Mouse (Mus musculus) liver (tissue): Measurements from ENCODE around the gene Hjurp.

Experiments used
- DNase-seq: peaks from one replicate; pipeline ENCODE4 v3.0.0-alpha.2; 2020; ENCODE audit warnings: mixed read lengths

Gene Hjurp

GRCm38 (mm10) chr1:88219054-88219453 is 58.4 kb downstream of the Hjurp start:
- DNase-seq, result no peak

- no peak for DNase-seq
These were observed 58.8 kb downstream of the Hjurp start for GRCm38 (mm10) chr1:88218591-88218990.

- no peak for DNase-seq
These were observed 59.4 kb downstream of the Hjurp start for GRCm38 (mm10) chr1:88218051-88218450.

DNA sequence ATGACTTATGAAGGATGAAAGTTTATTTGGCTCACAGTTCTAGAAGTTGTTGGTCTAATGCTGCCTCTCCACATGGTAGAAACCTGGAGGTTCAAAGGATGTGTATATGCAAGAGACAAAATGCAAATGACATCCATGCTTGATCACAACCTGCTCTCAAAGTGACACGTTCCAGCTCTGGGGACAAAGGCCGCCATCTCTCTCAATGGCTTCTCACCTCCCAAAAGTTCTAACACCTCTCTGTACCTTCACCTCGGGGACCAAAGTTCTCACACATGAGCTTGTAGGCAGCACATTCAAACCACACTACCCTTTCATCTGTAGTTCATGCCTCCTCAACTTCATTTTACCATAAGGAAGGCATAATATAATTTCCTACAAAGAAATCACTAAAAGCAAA is 59.9 kb downstream of the Hjurp start:
- no peak for DNase-seq

- no peak for DNase-seq
These were observed 60.3 kb downstream of the Hjurp start for GRCm38 (mm10) chr1:88217144-88217543.

DNA sequence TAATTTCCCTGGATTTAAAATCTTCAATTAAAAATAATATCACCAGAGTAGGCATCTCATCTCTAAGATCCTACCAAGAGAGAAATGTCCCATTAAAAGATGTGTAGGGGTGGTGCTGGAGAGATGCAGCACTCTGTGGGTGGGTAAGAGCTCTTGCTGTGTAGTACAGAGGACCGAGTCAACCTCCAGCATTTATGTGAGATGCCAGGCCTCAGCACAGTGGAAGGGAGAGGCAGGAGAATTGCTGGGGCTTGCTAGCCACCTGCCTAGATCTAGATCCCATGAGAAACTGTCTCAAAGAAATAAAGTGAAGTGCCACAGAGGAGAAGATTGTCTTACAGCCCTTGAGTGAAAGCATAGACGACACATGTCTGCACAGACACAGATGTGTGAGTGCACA is 60.9 kb downstream of the Hjurp start:
- no peak for DNase-seq

DNA sequence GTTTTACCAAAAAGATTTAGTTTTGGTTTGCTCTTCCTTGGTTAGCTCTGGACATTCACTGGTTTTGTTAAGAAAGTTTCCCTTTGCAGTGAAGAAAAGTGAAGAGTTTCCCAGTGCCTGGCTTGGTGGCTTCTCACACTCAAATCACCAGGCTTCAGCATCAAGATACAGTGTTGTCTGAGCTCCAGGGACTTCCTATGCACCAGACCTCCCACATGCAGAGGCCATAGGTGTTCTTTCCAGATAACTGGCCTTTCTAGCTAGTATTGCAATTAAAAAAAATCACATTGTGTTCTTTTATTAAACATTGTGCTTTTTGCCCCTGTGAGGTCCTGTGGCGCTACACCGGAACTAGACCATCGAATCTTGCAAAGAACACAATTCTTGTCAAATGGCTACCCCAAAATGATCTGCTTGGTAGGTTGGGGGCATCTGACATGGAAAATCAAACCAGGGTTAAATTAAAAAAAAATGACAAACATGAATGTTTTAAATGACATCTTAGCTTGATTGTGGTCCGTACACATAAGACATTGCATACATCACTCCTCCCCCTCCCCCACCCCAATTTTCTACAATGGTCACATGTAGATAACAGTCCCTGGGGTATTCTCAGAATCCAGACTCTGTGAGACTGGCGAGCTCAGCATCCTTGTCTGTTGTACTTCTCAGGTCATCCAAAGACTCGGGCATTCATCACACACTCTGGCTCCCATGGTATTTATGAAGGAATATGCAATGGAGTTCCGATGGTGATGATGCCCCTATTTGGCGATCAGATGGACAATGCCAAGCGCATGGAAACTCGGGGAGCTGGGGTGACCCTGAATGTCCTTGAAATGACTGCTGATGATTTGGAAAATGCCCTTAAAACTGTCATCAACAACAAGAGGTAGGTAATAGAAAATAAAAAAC is 61.7 kb downstream of the Hjurp start:
- peak; percentile 17 for DNase-seq

DNA sequence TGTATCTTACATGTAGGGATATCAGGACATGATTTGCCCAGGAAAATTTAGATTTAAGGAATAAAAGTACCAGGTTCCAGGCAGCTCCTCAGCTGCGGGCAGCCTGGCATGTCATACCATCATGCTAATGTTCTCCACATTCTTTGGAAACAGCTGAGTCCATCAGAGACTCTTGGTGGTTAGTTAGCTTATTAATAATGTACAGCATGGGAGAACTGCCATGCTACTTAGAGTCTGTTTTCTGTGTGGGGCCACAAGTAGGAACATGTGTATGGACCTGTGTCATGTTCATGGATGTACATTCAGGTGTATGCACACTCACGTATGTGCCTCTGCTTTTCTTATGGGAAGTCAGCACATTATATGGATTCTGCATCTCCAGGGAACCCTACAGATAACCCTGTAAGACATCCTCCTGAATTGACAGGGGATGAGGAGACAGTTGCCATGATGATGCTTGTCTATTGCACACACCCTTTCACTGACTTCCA is 62.9 kb downstream of the Hjurp start:
- DNase-seq, result no peak

GRCm38 (mm10) chr1:88213766-88214461 is 63.5 kb downstream of the Hjurp start:
- DNase-seq, result peak; percentile 14

DNA sequence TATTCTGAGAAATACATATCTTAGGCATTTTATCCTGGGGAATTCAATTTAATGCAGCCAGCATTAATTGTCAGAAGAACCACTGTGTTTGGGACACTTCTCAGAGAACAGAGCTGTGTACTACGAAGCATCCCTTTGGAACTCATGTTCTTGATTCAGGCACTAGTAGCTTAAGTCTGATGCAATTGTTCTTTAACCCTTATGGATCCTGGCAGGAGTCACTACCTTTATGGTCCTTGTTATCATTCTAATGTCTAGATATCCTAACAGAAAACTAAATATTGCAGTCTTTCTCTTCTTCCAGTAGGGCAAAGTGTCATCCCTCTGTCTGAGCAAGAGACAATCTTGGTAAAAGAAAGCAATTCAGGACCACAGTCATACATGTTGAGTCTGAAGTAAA is 64.4 kb downstream of the Hjurp start:
- DNase-seq, result no peak
